Mouse (Mus musculus) thymus, postnatal 4 days (tissue): ENCODE data around the gene Cirbp.

Experiments used
- DNase-seq: peaks from one replicate; pipeline ENCODE4 v3.0.0; 2021

The Cirbp gene

GRCm38 (mm10) chr10:80215048-80215772 is 49.4 kb downstream of the Cirbp start:
- DNase-seq = no peak

- DNase-seq = no peak
These were observed 54.9 kb downstream of the Cirbp start for GRCm38 (mm10) chr10:80220676-80221075.
